Mouse (Mus musculus) ES-E14 (cell line): ENCODE measurements at regions not wholly inside any gene's neighbourhood (a gene's known extent, or its start where the extent isn't known, plus 50 kb on each side); places are given as distances from the start of the nearest gene placed in this dataset.

Experiments
- MAFK ChIP-seq: IDR thresholded peaks from 2 replicates; pipeline ENCODE4 v1.6.1; 2014; ENCODE audit warnings: mild to moderate bottlenecking, low read depth, low read length, inconsistent platforms; ENCODE audit not compliant: insufficient read depth
- ZC3H11A ChIP-seq: IDR thresholded peaks from 2 replicates; pipeline ENCODE4 v1.6.1; 2012; ENCODE audit warnings: low read depth, mild to moderate bottlenecking, inconsistent platforms, low read length, borderline replicate concordance

DNA sequence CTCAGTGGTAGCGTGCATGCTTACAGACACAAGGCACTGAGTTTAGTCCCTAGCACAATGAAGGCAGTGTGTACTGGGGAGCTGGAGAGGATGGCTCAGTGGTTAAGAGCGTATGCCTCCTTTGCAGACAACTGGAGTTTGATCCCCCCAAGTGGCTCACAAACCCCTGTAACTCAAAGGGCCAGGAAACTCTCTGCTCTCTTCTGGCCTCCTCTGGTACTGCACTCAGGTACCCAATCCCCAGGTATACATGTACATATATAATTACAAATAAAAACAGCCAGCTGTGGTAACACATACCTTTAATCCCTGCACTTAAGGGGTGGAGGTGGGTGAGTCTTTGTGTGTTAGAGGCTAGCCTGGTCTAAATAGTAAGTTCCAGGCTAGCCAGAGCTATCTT lies 56.9 kb upstream of the Tgif1 start:
- TF ChIP-seq MAFK (no peak), ZC3H11A (peak; percentile 67)
